Mouse (Mus musculus) lung, postnatal 0 days (tissue): ENCODE measurements around the gene Syde1. TPM values are rescaled to one million over a fixed set of nuclear protein-coding genes. Genes with fewer than 3 reads are reported as not detected.

Experiments used
- ATAC-seq: fragments of 200-750 bp; cut with Nextera tagmentation; 2 replicates; pipeline ENCODE4 v1.8.0; 2017; ENCODE audit warnings: moderate library complexity
- DNase-seq: peaks from one replicate; pipeline ENCODE4 v3.0.0-alpha.2; 2016; ENCODE audit warnings: low spot score
- H3K27ac ChIP-seq: fragments of 300-500 bp; sonication (generic); 2 replicates; pipeline ENCODE4 v1.5.1; 2014; ENCODE audit warnings: antibody characterized with exemption, mild to moderate bottlenecking, low read length, mixed read lengths
- H3K27me3 ChIP-seq: fragments of 300-500 bp; sonication (generic); replicated peaks from 2 replicates; pipeline ENCODE4 v1.6.1; 2014; ENCODE audit warnings: low read length, mixed read lengths; ENCODE audit not compliant: insufficient read depth
- H3K36me3 ChIP-seq: fragments of 300-500 bp; sonication (generic); 2 replicates; pipeline ENCODE4 v1.6.1; 2014; ENCODE audit warnings: low read length, mixed read lengths; ENCODE audit not compliant: insufficient read depth
- H3K4me1 ChIP-seq: fragments of 300-500 bp; sonication (generic); 2 replicates; pipeline ENCODE4 v1.6.1; 2014; ENCODE audit warnings: antibody characterized with exemption, low read depth, low read length, mixed read lengths; ENCODE audit not compliant: insufficient read depth
- H3K4me2 ChIP-seq: fragments of 300-500 bp; sonication (generic); replicated peaks from 2 replicates; pipeline ENCODE4 v1.6.1; 2014; ENCODE audit warnings: low read depth, mild to moderate bottlenecking, low read length, moderate library complexity, mixed read lengths
- H3K4me3 ChIP-seq: fragments of 300-500 bp; sonication (generic); 2 replicates; pipeline ENCODE4 v1.5.1; 2014; ENCODE audit warnings: low read depth, low read length
- H3K9ac ChIP-seq: fragments of 300-500 bp; sonication (generic); replicated peaks from 2 replicates; pipeline ENCODE4 v1.6.1; 2014; ENCODE audit warnings: low read depth, mild to moderate bottlenecking
- H3K9me3 ChIP-seq: fragments of 300-500 bp; sonication (generic); 2 replicates; pipeline ENCODE4 v1.6.1; 2016; ENCODE audit warnings: low read length, mixed read lengths
- CTCF ChIP-seq: IDR thresholded peaks from 2 replicates; pipeline ENCODE4 v1.5.1; 2016; ENCODE audit warnings: antibody characterized with exemption, mild to moderate bottlenecking
- EP300 ChIP-seq: IDR thresholded peaks from 2 replicates; pipeline ENCODE4 v1.6.1; 2016; ENCODE audit warnings: antibody characterized with exemption, mild to moderate bottlenecking, control low read depth
- WGBS: fragments of 180-500 bp; shearing (Covaris S2); extraction: QIAGEN DNeasy Blood & Tissue Kit; methylation state at CpG from one replicate; pipeline ENCODE4 v1.1.7; 2014; 5-methylcytosine and 5-hydroxymethylcytosine counted together
- polyA plus RNA-seq: library from polyadenylated mRNA; unstranded; fragments of >200 nt; fragmentation: Nextera tagmentation; extraction: Ambion mirVana; gene quantifications from 2 replicates; pipeline ENCODE4 v1.2.1, GENCODE M21; 2015

The Syde1 gene
- polyA plus RNA-seq, 1 experiment from 2014 or later, result 16.1 TPM

- no peak overlapping the region for H3K27ac ChIP-seq
- no peak overlapping the region for H3K4me3 ChIP-seq
- WGBS, result 65% methylated on average over 1 of the region's 1 CpGs
- no peaks in the 10 kb centered on the region for H3K9me3 ChIP-seq
- H3K4me2 ChIP-seq, result no peak overlapping the region
- TF ChIP-seq CTCF, result no peak
- no peaks in the 10 kb centered on the region for H3K4me1 ChIP-seq
- DNase-seq (no peak), ATAC-seq (no peak)
- H3K27me3 ChIP-seq, result no peaks in the 10 kb centered on the region
- no peak overlapping the region for H3K9ac ChIP-seq
- no peaks in the 10 kb centered on the region for H3K36me3 ChIP-seq
Observed at GRCm38 (mm10) chr10:78565070-78565469, 26.7 kb downstream of the Syde1 start.

- H3K9me3 ChIP-seq, result no peaks in the 10 kb centered on the region
- WGBS, result 77% methylated on average over 2 of the region's 2 CpGs
- DNase-seq, result peak; percentile 15
- H3K36me3 ChIP-seq, result no peaks in the 10 kb centered on the region
- TF ChIP-seq EP300, result no peak
- peak; percentile 62 for TF ChIP-seq CTCF
- no peak overlapping the region for H3K9ac ChIP-seq
- no peak overlapping the region for H3K27ac ChIP-seq
- H3K4me3 ChIP-seq, result no peak overlapping the region
- ATAC-seq, result no peak
- H3K4me2 ChIP-seq, result no peak overlapping the region
- no peaks in the 10 kb centered on the region for H3K27me3 ChIP-seq
- H3K4me1 ChIP-seq, result no peaks in the 10 kb centered on the region
Observed at GRCm38 (mm10) chr10:78540943-78541342, 50.8 kb downstream of the Syde1 start.

Other genes with a start within 250 kb of the Syde1 start
- gene Agpat3, start 239.5 kb downstream of the Syde1 start, polyA plus RNA-seq, result 119 and 129 TPM in 2 replicates
- gene Rrp1, start 178.9 kb downstream of the Syde1 start, polyA plus RNA-seq, result 171 and 175 TPM in 2 replicates
- gene Cstb, start 166.3 kb downstream of the Syde1 start, polyA plus RNA-seq, result 440 and 490 TPM in 2 replicates
- gene Pdxk, start 127.0 kb downstream of the Syde1 start, polyA plus RNA-seq, result 4.7 and 4.9 TPM in 2 replicates
- not detected in 2 replicates for gene Olfr1358, start 74.5 kb downstream of the Syde1 start, polyA plus RNA-seq
- 38.1 and 45.0 TPM in 2 replicates for gene Ilvbl, start 17.6 kb downstream of the Syde1 start, polyA plus RNA-seq
- not detected in 2 replicates for gene Olfr1357, start 26.1 kb upstream of the Syde1 start, polyA plus RNA-seq
- gene Casp14, start 126.3 kb upstream of the Syde1 start, polyA plus RNA-seq, result not detected in 2 replicates
- gene Ccdc105, start 161.1 kb upstream of the Syde1 start, polyA plus RNA-seq, result not detected in 2 replicates
- gene Slc1a6, start 188.5 kb upstream of the Syde1 start, polyA plus RNA-seq, result 0.36 and 0.41 TPM in 2 replicates